ENCODE assay signal across 8 mouse cellular contexts in genomic region chr13:31629321-31629851, GRCm38 (mm10). TPM values are rescaled to one million over a fixed set of nuclear protein-coding genes. Genes with fewer than 3 reads are reported as not detected.
DNase-seq lines count a peak whose midpoint lies in the region; ATAC-seq and TF ChIP-seq lines count a peak whose summit lies in the region.

No protein-coding gene starts in this region.

- peak overlapping the region; percentile 47 for H3K4me2 ChIP-seq in kidney, embryonic 14.5 days (replicated peaks; ENCODE audit: low read depth, low read length)
- H3K4me2 ChIP-seq in heart, postnatal 0 days (ENCODE audit: low read depth, low read length), result peak overlapping the region; percentile 88
- peak overlapping the region; percentile 63 for H3K4me2 ChIP-seq in lung, postnatal 0 days (replicated peaks; ENCODE audit: low read depth, low read length)
- peak overlapping the region; percentile 78 for H3K4me2 ChIP-seq in stomach, embryonic 16.5 days (ENCODE audit: low read depth, low read length)

- H3K9ac ChIP-seq in kidney, embryonic 14.5 days (ENCODE audit: low read depth, low read length), result no peak overlapping the region
- H3K9ac ChIP-seq in heart, postnatal 0 days (replicated peaks; ENCODE audit: low read depth, low read length), result 0 out of 2 replicates have a peak overlapping the region, but pooled peaks have one; percentile 14
- peak overlapping the region; percentile 52 for H3K9ac ChIP-seq in lung, postnatal 0 days (replicated peaks; ENCODE audit: low read depth)
- peak overlapping the region; percentile 85 for H3K9ac ChIP-seq in stomach, embryonic 16.5 days (ENCODE audit: low read length)

- no peak for ATAC-seq in kidney, embryonic 14.5 days (ENCODE audit: low FRiP score, low TSS enrichment)
- no peak for ATAC-seq in heart, postnatal 0 days (ENCODE audit: insufficient read depth, low read depth)
- ATAC-seq in lung, postnatal 0 days, result no peak
- ATAC-seq in stomach, embryonic 16.5 days (ENCODE audit: insufficient read depth, low FRiP score), result no peak

- no peak for TF ChIP-seq CTCF in heart, postnatal 0 days (IDR thresholded peaks at IDR 0.05; ENCODE audit: low read depth)
- TF ChIP-seq CTCF in lung, postnatal 0 days (IDR thresholded peaks at IDR 0.05), result no peak

- WGBS in kidney, embryonic 14.5 days, result under 1% methylated on average over 40 of the region's 40 CpGs
- 2% methylated on average over 40 of the region's 40 CpGs for WGBS in heart, postnatal 0 days
- WGBS in lung, postnatal 0 days, result 2% methylated on average over 40 of the region's 40 CpGs
- WGBS in stomach, embryonic 16.5 days, result 5% methylated on average over 40 of the region's 40 CpGs

- no peak overlapping the region for H3K27ac ChIP-seq in kidney, embryonic 14.5 days (ENCODE audit: low read depth, low read length)
- H3K27ac ChIP-seq in heart, postnatal 0 days (ENCODE audit: low read depth), result no peak overlapping the region
- H3K27ac ChIP-seq in lung, postnatal 0 days (ENCODE audit: low read length), result peak overlapping the region; percentile 57
- H3K27ac ChIP-seq in stomach, embryonic 16.5 days (ENCODE audit: low read length), result peak overlapping the region; percentile 2; the same call in 1 of the 2 replicates

- H3K4me3 ChIP-seq in kidney, embryonic 14.5 days (ENCODE audit: low read length), result peak overlapping the region; percentile 37
- peak overlapping the region; percentile 59 for H3K4me3 ChIP-seq in heart, postnatal 0 days (ENCODE audit: low read depth, low read length)
- peak overlapping the region; percentile 60 for H3K4me3 ChIP-seq in lung, postnatal 0 days (ENCODE audit: low read depth, low read length)
- peak overlapping the region; percentile 68 for H3K4me3 ChIP-seq in stomach, embryonic 16.5 days (replicated peaks; ENCODE audit: low read length)

- DNase-seq in kidney, postnatal 10 days, result no peak
- DNase-seq in brain, adult 2 months (ENCODE audit: low read depth, low spot score), result peak; percentile 16
- DNase-seq in heart, postnatal 0 days (ENCODE audit: low spot score), result no peak
- DNase-seq in lung, postnatal 0 days (ENCODE audit: low spot score), result peak; percentile 53
- DNase-seq in right cerebral cortex, adult 2 months (ENCODE audit: low spot score in 2 of 2), result no peak
- DNase-seq in frontal cortex, postnatal 36 days (ENCODE audit: low spot score in 2 of 2), result no peak

- no peaks in the 10 kb centered on the region for H3K9me3 ChIP-seq in kidney, embryonic 14.5 days (ENCODE audit: control insufficient read depth, low read length)
- H3K9me3 ChIP-seq in heart, postnatal 0 days (replicated peaks; ENCODE audit: control insufficient read depth, low read length), result no peaks in the 10 kb centered on the region
- no peaks in the 10 kb centered on the region for H3K9me3 ChIP-seq in lung, postnatal 0 days (ENCODE audit: low read length)
- no peaks in the 10 kb centered on the region for H3K9me3 ChIP-seq in stomach, embryonic 16.5 days (replicated peaks; ENCODE audit: control insufficient read depth, low read length)

- peaks cover 15% of the 10 kb centered on the region for H3K4me1 ChIP-seq in kidney, embryonic 14.5 days (ENCODE audit: control insufficient read depth, insufficient read depth, low read length)
- peaks cover 19% of the 10 kb centered on the region; the same call in 1 of the 2 replicates for H3K4me1 ChIP-seq in heart, postnatal 0 days (ENCODE audit: control insufficient read depth, insufficient read depth)
- peaks cover 4% of the 10 kb centered on the region for H3K4me1 ChIP-seq in lung, postnatal 0 days (ENCODE audit: insufficient read depth, low read depth, low read length)
- H3K4me1 ChIP-seq in stomach, embryonic 16.5 days (ENCODE audit: control insufficient read depth, insufficient read depth, low read length), result peaks cover 15% of the 10 kb centered on the region

- H3K36me3 ChIP-seq in kidney, embryonic 14.5 days (ENCODE audit: control insufficient read depth, insufficient read depth, low read length), result no peaks in the 10 kb centered on the region
- H3K36me3 ChIP-seq in heart, postnatal 0 days (replicated peaks; ENCODE audit: control insufficient read depth, insufficient read depth, low read length), result no peaks in the 10 kb centered on the region
- no peaks in the 10 kb centered on the region for H3K36me3 ChIP-seq in lung, postnatal 0 days (ENCODE audit: insufficient read depth, low read length)
- no peaks in the 10 kb centered on the region for H3K36me3 ChIP-seq in stomach, embryonic 16.5 days (ENCODE audit: control insufficient read depth, insufficient read depth, low read length)

- H3K27me3 ChIP-seq in kidney, embryonic 14.5 days (ENCODE audit: control insufficient read depth, insufficient read depth, low read length), result peaks cover 88% of the 10 kb centered on the region
- H3K27me3 ChIP-seq in heart, postnatal 0 days (ENCODE audit: control insufficient read depth, insufficient read depth, low read length), result peaks cover 88% of the 10 kb centered on the region
- peaks cover 41% of the 10 kb centered on the region for H3K27me3 ChIP-seq in lung, postnatal 0 days (replicated peaks; ENCODE audit: insufficient read depth, low read length)
- H3K27me3 ChIP-seq in stomach, embryonic 16.5 days (ENCODE audit: control insufficient read depth, insufficient read depth, low read length), result peaks cover 44% of the 10 kb centered on the region

- no peak for TF ChIP-seq EP300 in heart, postnatal 0 days (IDR thresholded peaks at IDR 0.05; ENCODE audit: low read depth)
- TF ChIP-seq EP300 in lung, postnatal 0 days (IDR thresholded peaks at IDR 0.05), result no peak

RNA-seq across cellular contexts. Expression of gene Foxf2, which starts 3.8 kb away (rescaled TPM):
- polyA plus RNA-seq in kidney, embryonic 14.5 days (2014; fragmentation: Nextera tagmentation; extraction: Ambion mirVana), result not detected in 2 replicates
- total RNA-seq in heart, postnatal 0 days (2014; rRNA removed; ENCODE audit: low replicate concordance), result not detected in 2 replicates
- polyA plus RNA-seq in heart, postnatal 0 days (2015; fragmentation: Nextera tagmentation; extraction: Ambion mirVana), result not detected in 2 replicates
- polyA plus RNA-seq in lung, postnatal 0 days (2015; fragmentation: Nextera tagmentation; extraction: Ambion mirVana), result 14.9 and 26.6 TPM in 2 replicates
- polyA plus RNA-seq in stomach, embryonic 16.5 days (2015; fragmentation: Nextera tagmentation; extraction: Ambion mirVana), result 11.9 and 12.2 TPM in 2 replicates

Comparison
In these comparisons a context has a peak if more than half of its experiments do, and no peak if none do; other contexts are left out.
1. H3K27ac ChIP-seq: peak in lung, postnatal 0 days (single experiment) and stomach, embryonic 16.5 days (single experiment); none in kidney, embryonic 14.5 days (single experiment) and heart, postnatal 0 days (single experiment).
2. DNase-seq: peak in brain, adult 2 months (single experiment) and lung, postnatal 0 days (single experiment); none in kidney, postnatal 10 days (single experiment), heart, postnatal 0 days (single experiment), right cerebral cortex, adult 2 months (0 of 2) and frontal cortex, postnatal 36 days (0 of 2).
3. RNA of gene Foxf2, which starts 3.8 kb away (polyA plus RNA-seq): 14.9 to 26.6 TPM in lung, postnatal 0 days and 11.9 to 12.2 TPM in stomach, embryonic 16.5 days; not detected in kidney, embryonic 14.5 days and not detected in heart, postnatal 0 days; every median in the first group is over 10 times any median in the second.
4. Peak in every context shown above with its lines, with median percentiles within 50 percentile points of each other: H3K4me2 ChIP-seq and H3K4me3 ChIP-seq.